Mouse (Mus musculus): Measurements from ENCODE around the gene Trpm6. TPM values are rescaled to one million over a fixed set of nuclear protein-coding genes. Genes with fewer than 3 reads are reported as not detected.

Trpm6 gene
- total and polyA plus RNA-seq, 3 experiments: not detected

DNA sequence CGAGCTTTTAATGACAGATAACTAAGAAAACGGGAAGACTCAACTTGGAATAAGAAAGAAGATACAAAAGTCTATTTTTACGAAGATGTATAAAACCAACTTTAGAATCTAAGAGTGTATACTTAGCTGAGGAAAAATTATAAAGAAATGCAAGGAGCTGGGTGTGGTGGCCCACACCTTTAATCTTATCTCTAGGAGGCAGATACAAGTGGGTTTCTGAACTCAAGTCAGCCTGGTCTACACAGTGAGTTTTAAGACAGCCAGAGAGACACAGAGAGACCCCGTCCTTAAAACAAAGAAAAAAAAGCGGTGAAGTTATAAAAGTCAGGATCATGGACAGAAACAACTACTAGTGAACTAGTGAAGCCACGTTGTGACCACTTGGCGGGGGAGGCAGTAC, 10.6 kb upstream of the Trpm6 start:
- in situ Hi-C loops (cut with MboI; ENCODE audit: low pct_ligation_motif_present, low pct_unique_long_range_greater_than_20kb, low sequenced_read_pairs): no loop called here
- dilution Hi-C loops (cut with MboI; ENCODE audit: extremely low pct_ligation_motif_present, extremely low pct_unique_long_range_greater_than_20kb, low sequenced_read_pairs): no loop called here
- TF ChIP-seq NELFE (IDR thresholded peaks at IDR 0.05; ENCODE audit: low read depth, low read length) (no peak), NRF1 (IDR thresholded peaks at IDR 0.05; ENCODE audit: low read depth, low read length) (no peak), RCOR1 (conservative IDR thresholded peaks at IDR 0.05; ENCODE audit: low read depth, low read length) (no peak), KAT2A (IDR thresholded peaks at IDR 0.05; ENCODE audit: insufficient replicate concordance, low read length) (no peak), SIN3A (IDR thresholded peaks at IDR 0.05; ENCODE audit: low read length) (no peak), POLR2A (IDR thresholded peaks at IDR 0.05; ENCODE audit: low read depth, low read length) (no peak), CHD2 (IDR thresholded peaks at IDR 0.05; ENCODE audit: low read length) (no peak), ELF1 (IDR thresholded peaks at IDR 0.05; ENCODE audit: low read depth, low read length) (no peak), MEF2A (IDR thresholded peaks at IDR 0.05; ENCODE audit: borderline replicate concordance, low read depth, low read length) (no peak), POLR2AphosphoS2 (IDR thresholded peaks at IDR 0.05; ENCODE audit: low read depth, low read length) (no peak)
- no peak overlapping the region for H3K4me2 ChIP-seq (ENCODE audit: insufficient read depth, low read depth, poor library complexity, severe bottlenecking)
- no peaks in the 10 kb centered on the region for H3K36me3 ChIP-seq (replicated peaks in 1 of 2; ENCODE audit: control insufficient read depth in 1 of 2, insufficient read depth in 1 of 2, low read length in 1 of 2)
- H3K27me3 ChIP-seq (replicated peaks): no peaks in the 10 kb centered on the region
- no peak for DNase-seq (ENCODE audit: extremely low read depth)
- H3K4me3 ChIP-seq (replicated peaks in 1 of 3; ENCODE audit: low read depth in 2 of 3, low read length in 2 of 3, poor library complexity in 1 of 3): no peak overlapping the region
- H3K9me3 ChIP-seq (replicated peaks; ENCODE audit: low read length): no peaks in the 10 kb centered on the region
- no peak overlapping the region for H3K9ac ChIP-seq (ENCODE audit: insufficient read depth, low read depth)
- H3K27ac ChIP-seq (ENCODE audit: insufficient read depth, low read depth): no peak overlapping the region
- no peaks in the 10 kb centered on the region for H3K79me2 ChIP-seq (replicated peaks; ENCODE audit: control insufficient read depth, extremely low read depth, insufficient read depth, poor library complexity, severe bottlenecking)
- H3K4me1 ChIP-seq (ENCODE audit: control insufficient read depth in 1 of 2, insufficient read depth in 2 of 2): peaks cover 9 to 11% of the 10 kb centered on the region in 2 experiments; a peak in 2 of 4 replicates

DNA sequence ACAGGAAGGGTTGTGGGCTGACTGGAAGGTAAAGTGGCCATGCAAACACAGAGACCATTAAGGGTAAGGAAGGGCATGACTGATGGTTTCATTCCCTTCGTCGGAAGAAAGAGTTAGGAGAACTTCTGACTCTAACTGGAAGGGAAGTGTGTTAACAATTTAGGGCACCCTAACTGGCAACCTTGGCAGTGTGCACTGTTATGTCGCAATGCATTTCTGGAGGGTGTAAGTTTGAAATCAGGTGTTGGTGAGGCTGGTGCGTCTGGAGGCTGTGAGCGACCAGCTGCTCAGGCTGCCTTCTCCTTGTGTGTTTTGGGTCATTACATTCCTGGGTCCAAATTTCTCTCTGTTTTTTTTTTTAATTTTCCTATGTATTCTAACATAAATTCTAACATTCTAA, 5.8 kb upstream of the Trpm6 start:
- no peak for TF ChIP-seq EP300 (IDR thresholded peaks at IDR 0.05; ENCODE audit: low read length)
- TF ChIP-seq PAX5 (IDR thresholded peaks at IDR 0.05; ENCODE audit: low read length): no peak
- TF ChIP-seq POLR2AphosphoS2 (IDR thresholded peaks at IDR 0.05; ENCODE audit: low read depth, low read length): no peak
- TF ChIP-seq POLR2A (IDR thresholded peaks at IDR 0.05; ENCODE audit: low read depth, low read length): no peak
- TF ChIP-seq ETS1 (conservative IDR thresholded peaks at IDR 0.05; ENCODE audit: low read depth, low read length): no peak
- no peak for TF ChIP-seq MAX (IDR thresholded peaks at IDR 0.05; ENCODE audit: low read length)
- Histone ChIP-seq H3K36me3 (replicated peaks in 1 of 2; ENCODE audit: control insufficient read depth in 1 of 2, insufficient read depth in 1 of 2, low read length in 1 of 2) (no peaks in the 10 kb centered on the region), H3K4me3 (replicated peaks in 1 of 3; ENCODE audit: low read depth in 2 of 3, low read length in 2 of 3, poor library complexity in 1 of 3) (no peak overlapping the region), H3K79me2 (replicated peaks; ENCODE audit: control insufficient read depth, extremely low read depth, insufficient read depth, poor library complexity, severe bottlenecking) (no peaks in the 10 kb centered on the region), H3K9me3 (replicated peaks; ENCODE audit: low read length) (no peaks in the 10 kb centered on the region), H3K4me2 (ENCODE audit: insufficient read depth, low read depth, poor library complexity, severe bottlenecking) (no peak overlapping the region), H3K27ac (ENCODE audit: insufficient read depth, low read depth) (no peak overlapping the region), H3K27me3 (replicated peaks) (no peaks in the 10 kb centered on the region), H3K9ac (ENCODE audit: insufficient read depth, low read depth) (no peak overlapping the region), H3K4me1 (ENCODE audit: control insufficient read depth in 1 of 2, insufficient read depth in 2 of 2) (peaks cover 15 to 34% of the 10 kb centered on the region in 2 experiments; a peak in 3 of 4 replicates)
- in situ Hi-C loops (cut with MboI; ENCODE audit: low pct_ligation_motif_present, low pct_unique_long_range_greater_than_20kb, low sequenced_read_pairs): no loop called here
- no peak for DNase-seq (ENCODE audit: extremely low read depth)
- dilution Hi-C loops (cut with MboI; ENCODE audit: extremely low pct_ligation_motif_present, extremely low pct_unique_long_range_greater_than_20kb, low sequenced_read_pairs): no loop called here

All from CH12.LX (cell line).